Mouse (Mus musculus): ENCODE measurements at regions not wholly inside any gene's neighbourhood (a gene's known extent, or its start where the extent isn't known, plus 50 kb on each side); places are given as distances from the start of the nearest gene placed in this dataset.

GRCm38 (mm10) chr5:28904500-28904899 lies 291.3 kb upstream of the Rnf32 start:
- CTCF ChIA-PET: no interaction called here

GRCm38 (mm10) chr5:28903805-28904320 lies 291.9 kb upstream of the Rnf32 start:
- CTCF ChIA-PET: no interaction called here

- CTCF ChIA-PET: no interaction called here
Measured at GRCm38 (mm10) chr5:28892703-28893249, 303.0 kb upstream of the Rnf32 start.

GRCm38 (mm10) chr5:28891988-28892387 lies 303.8 kb upstream of the Rnf32 start:
- CTCF ChIA-PET: no interaction called here

GRCm38 (mm10) chr5:28884746-28885365 lies 310.9 kb upstream of the Rnf32 start:
- CTCF ChIA-PET: interaction anchor here (0.6 kb wide), 1 partner anchor 315 kb away, joined by 3 read pairs; no protein-coding TSS in a partner anchor

- CTCF ChIA-PET: no interaction called here
Measured at GRCm38 (mm10) chr5:28876199-28876598, 319.6 kb upstream of the Rnf32 start.

- CTCF ChIA-PET: no interaction called here
Measured at GRCm38 (mm10) chr5:28873600-28874265, 322.1 kb upstream of the Rnf32 start.

- CTCF ChIA-PET: no interaction called here
Measured at GRCm38 (mm10) chr5:28859604-28860371, 336.0 kb upstream of the Rnf32 start.

- CTCF ChIA-PET: no interaction called here
Measured at GRCm38 (mm10) chr5:28838141-28838925, 357.5 kb upstream of the Rnf32 start.

- CTCF ChIA-PET: no interaction called here
Measured at GRCm38 (mm10) chr5:28819091-28819490, 352.0 kb upstream of the Shh start.

- CTCF ChIA-PET: no interaction called here
Measured at GRCm38 (mm10) chr5:28807950-28808349, 340.9 kb upstream of the Shh start.

GRCm38 (mm10) chr5:28799464-28799863 lies 332.4 kb upstream of the Shh start:
- CTCF ChIA-PET: no interaction called here

GRCm38 (mm10) chr5:28798361-28798760 lies 331.3 kb upstream of the Shh start:
- CTCF ChIA-PET: no interaction called here

- CTCF ChIA-PET: no interaction called here
Measured at GRCm38 (mm10) chr5:28795130-28795758, 328.2 kb upstream of the Shh start.

- CTCF ChIA-PET: no interaction called here
Measured at GRCm38 (mm10) chr5:28793781-28794180, 326.7 kb upstream of the Shh start.

- CTCF ChIA-PET: interaction anchor here (0.5 to 0.6 kb wide), 2 partner anchors 98 to 111 kb away, joined by 3 read pairs; no protein-coding TSS in a partner anchor
Measured at GRCm38 (mm10) chr5:28785347-28786060, 318.4 kb upstream of the Shh start.

GRCm38 (mm10) chr5:28784339-28784966 lies 317.4 kb upstream of the Shh start:
- CTCF ChIA-PET: no interaction called here

- CTCF ChIA-PET: no interaction called here
Measured at GRCm38 (mm10) chr5:28775648-28776359, 308.7 kb upstream of the Shh start.

GRCm38 (mm10) chr5:28771796-28772195 lies 304.7 kb upstream of the Shh start:
- CTCF ChIA-PET: no interaction called here

Measured in spleen, embryonic (tissue).